Mouse (Mus musculus) C2C12 (cell line): ENCODE measurements around the gene Xpa. TPM values are rescaled to one million over a fixed set of nuclear protein-coding genes. Genes with fewer than 3 reads are reported as not detected.

Experiments
- H3K27me3 ChIP-seq: one replicate; pipeline ENCODE4 v1.6.1; 2011; ENCODE audit not compliant: control insufficient read depth, insufficient read depth, insufficient read length
- H3K36me3 ChIP-seq: one replicate; pipeline ENCODE4 v1.6.1; 2011; ENCODE audit not compliant: control insufficient read depth, insufficient read depth
- H3K4me3 ChIP-seq: one replicate; pipeline ENCODE4 v1.5.1; 2011; ENCODE audit warnings: mild to moderate bottlenecking, control low read depth; ENCODE audit not compliant: poor library complexity, insufficient read depth, severe bottlenecking
- H3K79me2 ChIP-seq: one replicate; pipeline ENCODE4 v1.6.1; 2011; ENCODE audit not compliant: control insufficient read depth, insufficient read depth
- H3K79me3 ChIP-seq: one replicate; pipeline ENCODE4 v1.6.1; 2011; ENCODE audit warnings: low read depth, control low read depth
- H3ac ChIP-seq: one replicate; pipeline ENCODE3; 2011; ENCODE audit warnings: low read depth; ENCODE audit not compliant: control insufficient read depth, insufficient read length
- CEBPB ChIP-seq: IDR thresholded peaks from one replicate; pipeline ENCODE4 v1.6.1; 2011; ENCODE audit warnings: low read depth, mild to moderate bottlenecking, control low read depth, moderate library complexity
- CTCF ChIP-seq: IDR thresholded peaks from one replicate; pipeline ENCODE4 v1.5.1; 2011; ENCODE audit not compliant: control insufficient read depth, insufficient read depth, insufficient read length
- FOSL1 ChIP-seq: IDR thresholded peaks from one replicate; pipeline ENCODE4 v1.8.0; 2011; ENCODE audit warnings: mild to moderate bottlenecking, low read length; ENCODE audit not compliant: poor library complexity, insufficient read depth, severe bottlenecking
- MAX ChIP-seq: IDR thresholded peaks from one replicate; pipeline ENCODE4 v1.6.1; 2011; ENCODE audit warnings: mild to moderate bottlenecking, control low read depth
- MYOD1 ChIP-seq: IDR thresholded peaks from one replicate; pipeline ENCODE4 v1.6.1; 2011; ENCODE audit warnings: low read depth; ENCODE audit not compliant: control insufficient read depth, insufficient read length
- MYOG ChIP-seq: IDR thresholded peaks from one replicate; pipeline ENCODE4 v1.6.1; 2011; ENCODE audit not compliant: control insufficient read depth, insufficient read length; ENCODE audit errors: extremely low read depth
- USF1 ChIP-seq: IDR thresholded peaks from one replicate; pipeline ENCODE4 v1.6.1; 2011; ENCODE audit warnings: low read depth, mild to moderate bottlenecking, control low read depth, moderate library complexity
- polyA plus RNA-seq: library from polyadenylated mRNA; unstranded; fragments of >200 nt; fragmentation: generic; extraction: Trizol; gene quantifications from one replicate; pipeline ENCODE4 v1.2.1, GENCODE M21; 2012; ENCODE audit warnings: missing spikeins

The Xpa gene
- polyA plus RNA-seq, 1 experiment: 11.5 TPM

- Histone ChIP-seq H3K36me3 (peaks cover 29% of the 10 kb centered on the region), H3K27me3 (no peaks in the 10 kb centered on the region), H3K79me3 (peaks cover 60% of the 10 kb centered on the region), H3ac (no peak overlapping the region), H3K79me2 (peaks cover 75% of the 10 kb centered on the region), H3K4me3 (no peak overlapping the region)
- TF ChIP-seq USF1 (no peak), MYOD1 (no peak), CEBPB (no peak), MYOG (no peak), FOSL1 (no peak), MAX (no peak), CTCF (no peak)
These were observed 51.8 kb downstream of the Xpa start for GRCm38 (mm10) chr4:46144323-46144722.

GRCm38 (mm10) chr4:46138287-46139222 is 57.6 kb downstream of the Xpa start, which contains the start of the genes Ncbp1 and Tstd2:
TSS of gene Ncbp1 (plus strand) at chr4:46138613.
TSS of gene Tstd2 (minus strand) at chr4:46138694.
- Histone ChIP-seq H3K27me3 (no peaks in the 10 kb centered on the region), H3ac (peak within 1 kb of the TSS; percentile 99), H3K36me3 (peaks cover 20% of the 10 kb centered on the region), H3K4me3 (peak within 1 kb of the TSS; percentile 60), H3K79me3 (peaks cover 69% of the 10 kb centered on the region), H3K79me2 (peaks cover 89% of the 10 kb centered on the region)
- TF ChIP-seq USF1 (no peak), MYOG (no peak), MAX (peak; percentile 83)

- peak overlapping the region; percentile 60 for H3K4me3 ChIP-seq
- H3K36me3 ChIP-seq: peaks cover 28% of the 10 kb centered on the region
- peaks cover 61% of the 10 kb centered on the region for H3K79me3 ChIP-seq
- no peak for TF ChIP-seq CTCF
- TF ChIP-seq CEBPB: no peak
- TF ChIP-seq USF1: no peak
- no peak for TF ChIP-seq MAX
- TF ChIP-seq MYOG: no peak
- no peak for TF ChIP-seq FOSL1
- TF ChIP-seq MYOD1: no peak
- peaks cover 87% of the 10 kb centered on the region for H3K79me2 ChIP-seq
- H3ac ChIP-seq: peak overlapping the region; percentile 88
- H3K27me3 ChIP-seq: no peaks in the 10 kb centered on the region
These were observed 58.4 kb downstream of the Xpa start for GRCm38 (mm10) chr4:46137629-46138286.

- H3K36me3 ChIP-seq: peaks cover 67% of the 10 kb centered on the region
- peaks cover 10% of the 10 kb centered on the region for H3K79me3 ChIP-seq
- no peaks in the 10 kb centered on the region for H3K27me3 ChIP-seq
- H3ac ChIP-seq: no peak overlapping the region
- H3K79me2 ChIP-seq: peaks cover 30% of the 10 kb centered on the region
- TF ChIP-seq MYOD1 (no peak), MAX (no peak), CEBPB (no peak), MYOG (no peak), USF1 (no peak), CTCF (no peak), FOSL1 (no peak)
- H3K4me3 ChIP-seq: no peak overlapping the region
These were observed 64.3 kb downstream of the Xpa start for GRCm38 (mm10) chr4:46131791-46132190.

GRCm38 (mm10) chr4:46130221-46130620 is 65.9 kb downstream of the Xpa start:
- no peak overlapping the region for H3K4me3 ChIP-seq
- H3ac ChIP-seq: no peak overlapping the region
- H3K79me2 ChIP-seq: peaks cover 14% of the 10 kb centered on the region
- TF ChIP-seq CTCF (peak; percentile 34), MYOD1 (no peak), USF1 (no peak), MAX (no peak), FOSL1 (no peak), CEBPB (no peak), MYOG (no peak)
- H3K36me3 ChIP-seq: peaks cover 78% of the 10 kb centered on the region
- peaks cover 1% of the 10 kb centered on the region for H3K79me3 ChIP-seq
- H3K27me3 ChIP-seq: no peaks in the 10 kb centered on the region
